Mouse (Mus musculus) liver, adult 2 months (tissue): ENCODE data around the gene Gm28051.

ENCODE experiments used
- CTCF ChIP-seq: fragments of 200-500 bp; IDR thresholded peaks from 2 replicates; pipeline ENCODE4 v1.5.1; 2011; ENCODE audit warnings: low read depth, low read length, control low read depth
- POLR2A ChIP-seq: fragments of 200-500 bp; IDR thresholded peaks from 2 replicates; pipeline ENCODE4 v1.6.1; 2011; ENCODE audit warnings: low read length, control low read depth; ENCODE audit not compliant: insufficient read depth; ENCODE audit errors: extremely low read depth

GRCm38 (mm10) chr12:102725761-102726175, 31.8 kb downstream of the Gm28051 start:
- TF ChIP-seq POLR2A: no peak
- TF ChIP-seq CTCF: no peak
